16 mouse cellular contexts compared by ENCODE assay signal in genomic region chr6:100479455-100479854, GRCm38 (mm10).
DNase-seq lines count a peak whose midpoint lies in the region; ATAC-seq lines count a peak whose summit lies in the region.
"Had no signal": no experiment of that assay in that cellular context is flagged by ENCODE, and none has a peak within 500 bp of the region (broad histone marks: within the 10 kb centered on the region; RNA-seq: fewer than 3 reads in every experiment).

No protein-coding gene starts in this region.

- peak; percentile 12 for DNase-seq in CD4-positive, CD25-positive, alpha-beta regulatory T cell, adult 2 months (ENCODE audit: low read depth, low spot score)
- DNase-seq in CD4-positive helper T cell, adult 2 months (ENCODE audit: low read depth, low spot score): peak; percentile 46
- DNase-seq in induced T-regulatory cell, adult 2 months (ENCODE audit: low read depth): peak; percentile 54
- no peak for DNase-seq in frontal cortex, postnatal 36 days (ENCODE audit: low spot score in 2 of 2)
- no peak for DNase-seq in urinary bladder, adult 2 months (ENCODE audit: low spot score)
- DNase-seq: adrenal gland, adult 8-10 months; B cell, adult 2 months; cerebellum, adult 11-12 months; cerebellum, adult 9-10 months; cerebellum, postnatal 36 days; embryo, embryonic 11 days had no signal

- no peak for ATAC-seq in CD4-positive, CD25-positive, alpha-beta regulatory T cell, adult 4 months
- ATAC-seq: activated CD4-positive, CD25-positive, alpha-beta regulatory T cell, adult 4 months; forebrain, embryonic 14.5 days; forebrain, embryonic 16.5 days; Patski had no signal

Comparison
In these comparisons a context has a peak if more than half of its experiments do, and no peak if none do; other contexts are left out.
1. DNase-seq: peak in CD4-positive, CD25-positive, alpha-beta regulatory T cell, adult 2 months (single experiment), CD4-positive helper T cell, adult 2 months (single experiment) and induced T-regulatory cell, adult 2 months (single experiment); none in frontal cortex, postnatal 36 days (0 of 2) and urinary bladder, adult 2 months (single experiment).